ENCODE assay signal across 20 mouse cellular contexts in the genomic region with DNA sequence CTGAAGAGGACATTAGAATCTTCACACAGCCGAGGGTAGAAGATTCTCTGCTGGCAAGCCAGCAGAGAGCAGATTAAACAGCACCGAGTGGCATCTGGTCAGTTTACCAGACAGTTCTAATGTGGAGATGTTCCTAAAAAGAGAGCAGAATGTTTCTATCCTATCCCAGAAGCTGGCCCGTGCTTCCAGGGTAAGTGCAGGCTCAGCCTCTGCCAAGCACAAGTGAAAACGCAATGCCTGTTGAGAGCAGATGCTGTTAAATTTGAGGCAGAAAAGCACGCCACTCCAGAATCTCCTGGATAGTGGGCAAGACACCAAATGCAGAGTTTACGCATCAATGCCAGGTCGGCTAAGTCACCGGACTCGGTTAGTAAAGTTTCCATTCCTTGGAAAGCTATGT.
DNase-seq lines count a peak whose midpoint lies in the region; ATAC-seq and TF ChIP-seq lines count a peak whose summit lies in the region.
"Had no signal": no experiment of that assay in that cellular context is flagged by ENCODE, and none has a peak within 500 bp of the region (broad histone marks: within the 10 kb centered on the region; RNA-seq: fewer than 3 reads in every experiment).

No protein-coding gene starts in this region.

- peak; percentile 19 for DNase-seq in layer of hippocampus, adult 11-12 months (ENCODE audit: low spot score)
- DNase-seq in layer of hippocampus, postnatal 25 days (ENCODE audit: extremely low spot score in 1 of 2, low spot score in 1 of 2) = no peak
- DNase-seq in lung, postnatal 10 days = peak; percentile 12
- DNase-seq in lung, postnatal 4 days = no peak
- DNase-seq in brain, embryonic 14.5 days (ENCODE audit: low read depth) = peak; percentile 63
- DNase-seq in thymus, postnatal 25 days = no peak
- DNase-seq: adrenal gland, postnatal 36 days; B cell, adult 2 months; cerebellum, adult 8-10 months; heart, postnatal 36 days; kidney, postnatal 4 days; lung, adult 18-20 months; retina, postnatal 1 day; thymus, postnatal 4 days had no signal

- no peak overlapping the region for H3K4me3 ChIP-seq in forebrain, embryonic 16.5 days (replicated peaks; ENCODE audit: low read length)
- no peak overlapping the region for H3K4me3 ChIP-seq in forebrain, embryonic 13.5 days
- H3K4me3 ChIP-seq: embryonic facial prominence, embryonic 13.5 days; hindbrain, embryonic 15.5 days had no signal

- no peak overlapping the region for H3K9ac ChIP-seq in forebrain, embryonic 16.5 days (replicated peaks; ENCODE audit: low read depth, low read length)
- H3K9ac ChIP-seq in forebrain, embryonic 13.5 days = no peak overlapping the region
- H3K9ac ChIP-seq: embryonic facial prominence, embryonic 13.5 days; hindbrain, embryonic 15.5 days had no signal

- H3K4me2 ChIP-seq in forebrain, embryonic 16.5 days (ENCODE audit: low read length) = no peak overlapping the region
- H3K4me2 ChIP-seq in forebrain, embryonic 13.5 days = no peak overlapping the region
- H3K4me2 ChIP-seq: embryonic facial prominence, embryonic 13.5 days; hindbrain, embryonic 15.5 days; liver, embryonic 11.5 days had no signal

- H3K36me3 ChIP-seq in forebrain, embryonic 16.5 days (ENCODE audit: control insufficient read depth, insufficient read depth) = no peaks in the 10 kb centered on the region
- no peaks in the 10 kb centered on the region for H3K36me3 ChIP-seq in forebrain, embryonic 13.5 days (ENCODE audit: poor library complexity, severe bottlenecking)
- H3K36me3 ChIP-seq: embryonic facial prominence, embryonic 13.5 days; hindbrain, embryonic 15.5 days had no signal

- no peaks in the 10 kb centered on the region for H3K9me3 ChIP-seq in forebrain, embryonic 16.5 days (ENCODE audit: control insufficient read depth, low read length)
- H3K9me3 ChIP-seq in forebrain, embryonic 13.5 days (replicated peaks) = no peaks in the 10 kb centered on the region
- H3K9me3 ChIP-seq: embryonic facial prominence, embryonic 13.5 days; hindbrain, embryonic 15.5 days had no signal

- no peaks in the 10 kb centered on the region for H3K27me3 ChIP-seq in forebrain, embryonic 16.5 days (replicated peaks; ENCODE audit: control insufficient read depth, insufficient read depth, low read length)
- no peaks in the 10 kb centered on the region for H3K27me3 ChIP-seq in forebrain, embryonic 13.5 days
- H3K27me3 ChIP-seq: hindbrain, embryonic 15.5 days had no signal

- no peak for TF ChIP-seq CTCF in brain, embryonic 14.5 days (IDR thresholded peaks at IDR 0.05; ENCODE audit: borderline replicate concordance, extremely low read depth, insufficient read depth, insufficient read length)

- peaks cover 10% of the 10 kb centered on the region for H3K4me1 ChIP-seq in forebrain, embryonic 16.5 days (replicated peaks; ENCODE audit: control insufficient read depth, insufficient read depth, low read length)
- peaks cover 24% of the 10 kb centered on the region for H3K4me1 ChIP-seq in forebrain, embryonic 13.5 days
- H3K4me1 ChIP-seq: embryonic facial prominence, embryonic 13.5 days had no signal

- 62% methylated on average over 9 of the region's 9 CpGs for WGBS in forebrain, embryonic 16.5 days
- WGBS in forebrain, embryonic 13.5 days = 87% methylated on average over 9 of the region's 9 CpGs

- TF ChIP-seq POLR2A in brain, embryonic 14.5 days (IDR thresholded peaks at IDR 0.05; ENCODE audit: borderline replicate concordance, extremely low read depth, insufficient read depth, insufficient read length, poor library complexity, severe bottlenecking) = no peak

- peak overlapping the region; percentile 9 for H3K27ac ChIP-seq in forebrain, embryonic 16.5 days (ENCODE audit: low read length)
- no peak overlapping the region for H3K27ac ChIP-seq in forebrain, embryonic 13.5 days
- H3K27ac ChIP-seq: embryonic facial prominence, embryonic 13.5 days; hindbrain, embryonic 15.5 days had no signal

- peak; percentile 56 for ATAC-seq in forebrain, embryonic 16.5 days
- no peak for ATAC-seq in forebrain, embryonic 13.5 days
- ATAC-seq: intestine, embryonic 16.5 days had no signal

Comparison
In these comparisons a context has a peak if more than half of its experiments do, and no peak if none do; other contexts are left out.
1. DNase-seq: peak in layer of hippocampus, adult 11-12 months (single experiment), lung, postnatal 10 days (single experiment) and brain, embryonic 14.5 days (single experiment); none in layer of hippocampus, postnatal 25 days (0 of 2), lung, postnatal 4 days (0 of 2) and thymus, postnatal 25 days (single experiment).